Mouse (Mus musculus) lung, adult 10 weeks (tissue): ENCODE results near the gene Drd2. TPM values are rescaled to one million over a fixed set of nuclear protein-coding genes. Genes with fewer than 3 reads are reported as not detected.

Experiments used
- polyA plus RNA-seq: library from polyadenylated mRNA; stranded (reverse); fragments of 350-450 nt; fragmentation: Illumina TruSeq; extraction: RNeasy Lipid Tissue Mini Kit (QIAGEN cat#74804); gene quantifications from one replicate; pipeline ENCODE4 v1.2.3, GENCODE M21; 2014; ENCODE audit warnings: low read depth, low replicate concordance; ENCODE audit not compliant: insufficient read depth

Drd2 gene
- polyA plus RNA-seq, result not detected

DNA sequence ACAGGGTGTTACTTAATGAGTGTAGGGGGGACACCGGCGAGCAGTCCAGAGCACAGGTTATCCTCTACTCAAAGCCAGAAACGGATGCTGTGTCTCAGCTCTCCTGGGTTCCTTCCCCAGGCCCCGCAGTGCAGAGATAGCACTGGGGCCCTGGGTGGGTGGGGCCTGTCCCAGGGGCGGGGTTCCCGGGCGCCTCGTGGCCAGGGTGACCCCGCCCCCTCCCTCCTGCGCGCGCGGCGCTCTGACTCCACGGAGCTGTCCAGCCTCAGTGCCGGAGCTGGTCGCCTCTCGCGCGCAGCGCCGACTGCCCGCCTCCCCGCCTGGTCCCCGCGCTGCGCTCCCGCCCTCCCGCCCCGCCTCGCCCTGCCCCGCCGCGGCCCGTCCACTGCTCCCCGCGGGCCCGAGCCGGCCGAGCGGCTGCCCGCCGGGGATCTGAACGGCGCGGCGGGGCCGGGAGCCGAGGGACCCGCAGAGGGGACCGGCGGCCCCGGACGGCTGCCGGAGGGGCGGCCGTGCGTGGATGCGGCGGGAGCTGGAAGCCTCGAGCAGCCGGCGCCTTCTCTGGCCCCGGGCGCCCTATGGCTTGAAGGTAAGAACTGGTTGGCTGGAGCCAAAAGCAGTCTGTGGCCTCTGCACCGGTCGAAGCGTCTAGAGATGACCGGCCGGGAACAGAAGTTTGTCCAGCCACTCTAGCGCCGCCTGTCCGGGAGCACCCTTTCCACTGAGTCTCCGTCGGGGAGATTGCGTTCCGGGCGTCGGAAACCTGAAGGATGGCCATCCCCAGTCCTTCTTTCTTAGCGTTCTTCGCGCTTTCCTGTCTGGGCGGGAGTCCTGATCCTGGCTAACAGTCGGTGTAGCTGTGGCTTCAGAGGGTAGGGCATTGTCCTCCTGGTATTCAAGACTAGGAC, at the start of gene Drd2:
TSS of gene Drd2 (plus strand) at position 492 of the 908 bp plus-strand sequence.

DNA sequence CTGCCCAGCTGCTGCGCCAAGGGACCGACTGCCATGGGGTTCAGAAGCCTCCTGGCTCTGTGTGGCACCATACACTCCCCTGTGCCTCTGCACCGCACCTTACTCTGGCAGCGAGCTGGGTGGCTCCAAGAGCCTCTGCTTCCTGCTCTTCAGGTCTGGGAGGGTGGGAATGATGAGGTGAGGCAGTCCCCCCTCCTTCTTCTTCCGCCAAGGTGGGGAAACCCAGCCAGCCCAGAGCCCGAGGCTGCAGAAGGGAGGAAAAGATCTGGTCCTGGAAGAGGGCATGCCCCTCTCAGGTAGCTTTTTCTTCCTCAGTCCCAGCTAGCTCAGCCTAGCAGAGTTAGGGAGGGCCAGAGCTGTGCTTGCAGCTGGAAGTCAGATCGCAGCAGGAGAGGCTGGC, 86.5 kb downstream of the Drd2 start, which contains the start of gene Ankk1:
TSS of gene Ankk1 (minus strand) at position 101 of the 400 bp plus-strand sequence.

Other genes starting within 250 kb of the Drd2 start
- gene Gm4894, start 90.1 kb upstream of the Drd2 start, polyA plus RNA-seq, result not detected
- 0.13 TPM for gene Ankk1, start 86.4 kb downstream of the Drd2 start, polyA plus RNA-seq
- 5.9 TPM for gene Ttc12, start 145.6 kb downstream of the Drd2 start, polyA plus RNA-seq